Mouse (Mus musculus): ENCODE data around the gene Islr2. TPM values are rescaled to one million over a fixed set of nuclear protein-coding genes. Genes with fewer than 3 reads are reported as not detected.

Islr2 gene
- polyA plus RNA-seq, 1 experiment from 2014 or later: 118 TPM

GRCm38 (mm10) chr9:58153095-58153494 lies 51.0 kb downstream of the Islr2 start:
- H3K4me3 ChIP-seq (ENCODE audit: low read depth, low read length): no peak overlapping the region
- H3K4me1 ChIP-seq (ENCODE audit: control insufficient read depth, insufficient read depth, low read length): peaks cover 8% of the 10 kb centered on the region
- H3K36me3 ChIP-seq (ENCODE audit: control insufficient read depth, insufficient read depth, low read length): no peaks in the 10 kb centered on the region
- H3K27me3 ChIP-seq (replicated peaks; ENCODE audit: control insufficient read depth, insufficient read depth, low read length): no peaks in the 10 kb centered on the region
- H3K4me2 ChIP-seq (ENCODE audit: low read length): no peak overlapping the region
- H3K9me3 ChIP-seq (replicated peaks; ENCODE audit: control insufficient read depth, low read length): no peaks in the 10 kb centered on the region
- H3K9ac ChIP-seq (ENCODE audit: low read length): no peak overlapping the region
- DNase-seq (ENCODE audit: low spot score) (no peak), ATAC-seq (no peak)
- WGBS: 57% methylated on average over 3 of the region's 3 CpGs
- H3K27ac ChIP-seq (ENCODE audit: low read depth, low read length): no peak overlapping the region

GRCm38 (mm10) chr9:58150733-58151361 lies 53.3 kb downstream of the Islr2 start:
- no peak overlapping the region for H3K27ac ChIP-seq (ENCODE audit: low read depth, low read length)
- 72% methylated on average over 4 of the region's 4 CpGs for WGBS

GRCm38 (mm10) chr9:58148806-58149205 lies 55.3 kb downstream of the Islr2 start:
- H3K4me2 ChIP-seq (ENCODE audit: low read length): no peak overlapping the region
- H3K4me1 ChIP-seq (ENCODE audit: control insufficient read depth, insufficient read depth, low read length): 0 out of 2 replicates have a peak, but pooled peaks cover 3% of the 10 kb centered on the region
- H3K27me3 ChIP-seq (replicated peaks; ENCODE audit: control insufficient read depth, insufficient read depth, low read length): no peaks in the 10 kb centered on the region
- no peak overlapping the region for H3K9ac ChIP-seq (ENCODE audit: low read length)
- ATAC-seq: no peak
- H3K4me3 ChIP-seq (ENCODE audit: low read depth, low read length): no peak overlapping the region
- no peak overlapping the region for H3K27ac ChIP-seq (ENCODE audit: low read depth, low read length)
- 69% methylated on average over 2 of the region's 2 CpGs for WGBS
- DNase-seq (ENCODE audit: low spot score): no peak
- H3K9me3 ChIP-seq (replicated peaks; ENCODE audit: control insufficient read depth, low read length): no peaks in the 10 kb centered on the region
- H3K36me3 ChIP-seq (ENCODE audit: control insufficient read depth, insufficient read depth, low read length): no peaks in the 10 kb centered on the region

More at GRCm38 (mm10) chr9:58150733-58151361, 53.3 kb downstream of the Islr2 start:
- Histone ChIP-seq H3K27me3 (replicated peaks; ENCODE audit: control insufficient read depth, insufficient read depth, low read length) (no peaks in the 10 kb centered on the region), H3K4me1 (ENCODE audit: control insufficient read depth, insufficient read depth, low read length) (peaks cover 10% of the 10 kb centered on the region), H3K4me2 (ENCODE audit: low read length) (no peak overlapping the region), H3K9ac (ENCODE audit: low read length) (no peak overlapping the region), H3K9me3 (replicated peaks; ENCODE audit: control insufficient read depth, low read length) (no peaks in the 10 kb centered on the region), H3K4me3 (ENCODE audit: low read depth, low read length) (no peak overlapping the region), H3K36me3 (ENCODE audit: control insufficient read depth, insufficient read depth, low read length) (no peaks in the 10 kb centered on the region)
- DNase-seq (ENCODE audit: low spot score) (no peak), ATAC-seq (no peak)

Small RNA genes lying within 50 kb of the gene (microRNA-seq; reads per million reads assigned to microRNA genes)
- not detected for gene Mir6385

Other genes with a start within 250 kb of the Islr2 start
- 0.15 and 0.54 TPM in 2 replicates for gene Cyp11a1, start 197.9 kb downstream of the Islr2 start, polyA plus RNA-seq (2014; fragmentation: Nextera tagmentation; extraction: Ambion mirVana)
- 9.9 and 11.1 TPM in 2 replicates for gene Stra6, start 140.5 kb downstream of the Islr2 start, polyA plus RNA-seq (2014; fragmentation: Nextera tagmentation; extraction: Ambion mirVana)
- gene Ccdc33, start 85.5 kb downstream of the Islr2 start, polyA plus RNA-seq (2014; fragmentation: Nextera tagmentation; extraction: Ambion mirVana): 0.48 and 1.1 TPM in 2 replicates
- 13.5 and 20.1 TPM in 2 replicates for gene Islr, start within 50 bp of the Islr2 start, polyA plus RNA-seq (2014; fragmentation: Nextera tagmentation; extraction: Ambion mirVana)
- gene Pml, start 45.5 kb upstream of the Islr2 start, polyA plus RNA-seq (2014; fragmentation: Nextera tagmentation; extraction: Ambion mirVana): 5.3 and 6.0 TPM in 2 replicates
- gene Stoml1, start 48.8 kb upstream of the Islr2 start, polyA plus RNA-seq (2014; fragmentation: Nextera tagmentation; extraction: Ambion mirVana): 75.1 and 81.1 TPM in 2 replicates
- gene Loxl1, start 108.9 kb upstream of the Islr2 start, polyA plus RNA-seq (2014; fragmentation: Nextera tagmentation; extraction: Ambion mirVana): 9.2 and 11.1 TPM in 2 replicates
- gene Tbc1d21, start 166.1 kb upstream of the Islr2 start, polyA plus RNA-seq (2014; fragmentation: Nextera tagmentation; extraction: Ambion mirVana): not detected in 2 replicates